Mouse (Mus musculus) liver, embryonic 15.5 days (tissue): ENCODE results near the gene Draxin. TPM values are rescaled to one million over a fixed set of nuclear protein-coding genes. Genes with fewer than 3 reads are reported as not detected.
A peak's percentile ranks its signal among the peaks of the same experiment; 100 is the strongest.
"Not testable (repeated sequence)": the region's sequence is repeated elsewhere in the genome, so short reads cannot be mapped to it uniquely, and the experiment has no call there.

Experiments
- ATAC-seq: fragments of 200-750 bp; cut with Nextera tagmentation; 2 replicates; pipeline ENCODE4 v1.8.0; 2017; ENCODE audit warnings: moderate number of reproducible peaks, mild to moderate bottlenecking, moderate library complexity; ENCODE audit not compliant: insufficient read depth
- H3K27ac ChIP-seq: fragments of 300-500 bp; sonication (generic); replicated peaks from 2 replicates; pipeline ENCODE4 v1.5.1; 2015; ENCODE audit warnings: mild to moderate bottlenecking, inconsistent platforms
- H3K27me3 ChIP-seq: fragments of 300-500 bp; sonication (generic); 2 replicates; pipeline ENCODE4 v1.6.1; 2015; ENCODE audit warnings: mild to moderate bottlenecking, inconsistent platforms
- H3K36me3 ChIP-seq: fragments of 300-500 bp; sonication (generic); replicated peaks from 2 replicates; pipeline ENCODE4 v1.6.1; 2015; ENCODE audit warnings: moderate library complexity, mild to moderate bottlenecking, inconsistent platforms
- H3K4me1 ChIP-seq: fragments of 300-500 bp; sonication (generic); replicated peaks from 2 replicates; pipeline ENCODE4 v1.6.1; 2015; ENCODE audit warnings: inconsistent platforms
- H3K4me2 ChIP-seq: fragments of 300-500 bp; sonication (generic); 2 replicates; pipeline ENCODE4 v1.6.1; 2015; ENCODE audit warnings: moderate library complexity, mild to moderate bottlenecking, inconsistent platforms
- H3K4me3 ChIP-seq: fragments of 300-500 bp; sonication (generic); replicated peaks from 2 replicates; pipeline ENCODE4 v1.5.1; 2015; ENCODE audit warnings: mild to moderate bottlenecking, inconsistent platforms
- H3K9ac ChIP-seq: fragments of 300-500 bp; sonication (generic); 2 replicates; pipeline ENCODE4 v1.6.1; 2015; ENCODE audit warnings: moderate library complexity, mild to moderate bottlenecking, inconsistent platforms
- H3K9me3 ChIP-seq: fragments of 300-500 bp; sonication (generic); replicated peaks from 2 replicates; pipeline ENCODE4 v1.6.1; 2016; ENCODE audit warnings: inconsistent platforms
- WGBS: fragments of 180-500 bp; shearing (Covaris S2); methylation state at CpG from one replicate; pipeline ENCODE4 v1.1.7; 2015; ENCODE audit warnings: mixed read lengths; ENCODE audit not compliant: insufficient replicate concordance; 5-methylcytosine and 5-hydroxymethylcytosine counted together
- polyA plus RNA-seq: library from polyadenylated mRNA; unstranded; fragments of >200 nt; fragmentation: Nextera tagmentation; extraction: Ambion mirVana; gene quantifications from 2 replicates; pipeline ENCODE4 v1.2.1, GENCODE M21; 2015

Gene Draxin
- 0.07 and 0.10 TPM in 2 replicates for polyA plus RNA-seq

GRCm38 (mm10) chr4:148130561-148131413 lies at the start of gene Draxin:
TSS of gene Draxin (minus strand) at chr4:148130698.
- ATAC-seq, result peak; percentile 26; the same call in 1 of the 2 replicates
- Histone ChIP-seq H3K36me3 (no peaks in the 10 kb centered on the region), H3K4me3 (peak within 1 kb of the TSS; percentile 35), H3K9me3 (no peaks in the 10 kb centered on the region), H3K27me3 (peaks cover 91% of the 10 kb centered on the region), H3K9ac (no peak within 1 kb of the TSS), H3K27ac (no peak within 1 kb of the TSS), H3K4me1 (peaks cover 7% of the 10 kb centered on the region; the same call in 1 of the 2 replicates), H3K4me2 (peak within 1 kb of the TSS; percentile 55)
- under 1% methylated on average over 83 of the region's 87 CpGs for WGBS

DNA sequence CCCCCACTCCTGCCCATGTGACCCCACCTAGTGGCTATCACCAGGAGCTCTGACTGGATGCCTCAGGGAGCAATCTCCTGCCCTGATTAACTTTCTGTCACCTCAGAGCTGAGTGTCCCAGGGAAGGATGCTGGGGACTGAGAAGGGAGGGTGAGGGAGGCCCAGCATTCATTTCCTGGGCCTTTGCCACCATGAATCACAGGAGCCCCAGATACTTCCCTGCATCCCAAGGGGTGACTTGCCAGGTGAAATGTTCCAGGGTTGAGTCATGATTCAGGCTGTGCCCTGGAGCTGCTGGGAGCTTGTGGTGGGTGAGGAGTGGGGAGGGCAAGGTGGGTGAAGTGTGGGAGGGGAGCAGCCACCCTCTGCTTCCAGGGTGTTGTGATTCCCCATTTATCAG lies 47.2 kb upstream of the Draxin start:
- Histone ChIP-seq H3K4me3 (no peak overlapping the region), H3K27ac (no peak overlapping the region), H3K4me1 (no peaks in the 10 kb centered on the region), H3K4me2 (no peak overlapping the region), H3K9ac (no peak overlapping the region), H3K36me3 (no peaks in the 10 kb centered on the region), H3K27me3 (peaks cover 82% of the 10 kb centered on the region), H3K9me3 (no peaks in the 10 kb centered on the region)
- ATAC-seq, result no peak

GRCm38 (mm10) chr4:148176603-148177002 lies 46.1 kb upstream of the Draxin start:
- H3K27ac ChIP-seq, H3K36me3 ChIP-seq, H3K4me2 ChIP-seq, H3K9me3 ChIP-seq, H3K4me3 ChIP-seq, H3K4me1 ChIP-seq, H3K9ac ChIP-seq, ATAC-seq: not testable (repeated sequence)
- WGBS, result 14% methylated on average over 6 of the region's 6 CpGs
- peaks cover 83% of the 10 kb centered on the region for H3K27me3 ChIP-seq

DNA sequence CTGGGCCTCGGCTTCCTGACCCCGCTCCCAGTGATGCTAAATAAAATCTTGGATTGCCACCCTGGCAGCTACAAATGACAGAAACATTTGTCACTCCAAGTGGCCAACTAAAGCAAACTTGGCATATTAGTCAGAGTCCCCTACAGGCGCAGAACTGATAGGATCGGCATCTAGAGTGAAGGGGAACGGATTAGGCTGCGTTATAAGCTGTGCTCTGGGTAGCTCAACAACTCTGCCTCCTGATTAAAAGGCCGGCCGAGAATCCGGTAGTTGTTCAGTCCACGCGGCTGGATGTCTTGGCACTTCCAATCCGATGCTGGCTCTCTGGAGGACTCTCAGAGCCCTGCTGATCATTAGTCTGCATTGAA lies 44.0 kb upstream of the Draxin start:
- Histone ChIP-seq H3K9ac (no peak overlapping the region), H3K4me2 (no peak overlapping the region), H3K27me3 (peaks cover 96% of the 10 kb centered on the region), H3K27ac (no peak overlapping the region), H3K36me3 (no peaks in the 10 kb centered on the region), H3K4me1 (no peaks in the 10 kb centered on the region; the same call in 1 of the 2 replicates), H3K9me3 (no peaks in the 10 kb centered on the region), H3K4me3 (no peak overlapping the region)
- 18% methylated on average over 12 of the region's 12 CpGs for WGBS
- no peak for ATAC-seq

- H3K9ac ChIP-seq, result no peak overlapping the region
- no peaks in the 10 kb centered on the region for H3K9me3 ChIP-seq
- peaks cover 95% of the 10 kb centered on the region for H3K27me3 ChIP-seq
- no peak overlapping the region for H3K27ac ChIP-seq
- WGBS, result 3% methylated on average over 30 of the region's 30 CpGs
- no peak for ATAC-seq
- H3K4me2 ChIP-seq, result no peak overlapping the region
- no peaks in the 10 kb centered on the region for H3K36me3 ChIP-seq
- H3K4me3 ChIP-seq, result no peak overlapping the region
- no peaks in the 10 kb centered on the region; the same call in 1 of the 2 replicates for H3K4me1 ChIP-seq
These were observed 43.5 kb upstream of the Draxin start for GRCm38 (mm10) chr4:148173811-148174494.

DNA sequence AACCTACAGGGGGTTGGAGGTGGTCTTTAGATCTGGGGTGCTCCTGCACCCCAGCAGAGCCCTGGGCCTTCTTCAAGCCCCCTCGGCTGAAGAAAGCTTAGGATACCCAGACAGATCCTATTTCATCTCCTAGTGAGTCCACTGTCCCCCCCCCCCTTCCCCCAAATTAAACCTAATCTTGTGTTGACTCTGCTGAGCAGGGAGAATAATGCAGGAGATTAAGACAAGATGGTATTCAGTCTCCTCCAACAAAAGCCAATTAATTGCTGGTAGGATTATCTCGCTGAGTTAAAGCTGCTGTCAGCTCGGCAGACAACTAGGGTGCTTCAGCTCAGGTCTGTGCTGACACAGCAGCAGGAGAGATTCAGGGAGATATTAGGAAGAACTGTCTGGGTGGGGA lies 40.8 kb upstream of the Draxin start:
- 45% methylated on average over 3 of the region's 3 CpGs for WGBS
- Histone ChIP-seq H3K27me3 (peaks cover 95% of the 10 kb centered on the region), H3K27ac (no peak overlapping the region), H3K9me3 (no peaks in the 10 kb centered on the region), H3K4me2 (no peak overlapping the region), H3K9ac (no peak overlapping the region), H3K4me1 (no peaks in the 10 kb centered on the region; the same call in 1 of the 2 replicates), H3K4me3 (no peak overlapping the region), H3K36me3 (no peaks in the 10 kb centered on the region)
- ATAC-seq, result no peak

GRCm38 (mm10) chr4:148170842-148171241 lies 40.3 kb upstream of the Draxin start:
- Histone ChIP-seq H3K27ac (no peak overlapping the region), H3K9me3 (no peaks in the 10 kb centered on the region), H3K4me1 (no peaks in the 10 kb centered on the region; the same call in 1 of the 2 replicates), H3K36me3 (no peaks in the 10 kb centered on the region), H3K4me2 (no peak overlapping the region), H3K4me3 (no peak overlapping the region), H3K9ac (no peak overlapping the region), H3K27me3 (peaks cover 95% of the 10 kb centered on the region)
- no peak for ATAC-seq
- WGBS, result 0% methylated on average over 2 of the region's 2 CpGs

GRCm38 (mm10) chr4:148169586-148169985 lies 39.1 kb upstream of the Draxin start:
- Histone ChIP-seq H3K27me3 (peaks cover 95% of the 10 kb centered on the region), H3K4me1 (no peaks in the 10 kb centered on the region; the same call in 1 of the 2 replicates), H3K9ac (no peak overlapping the region), H3K4me2 (no peak overlapping the region), H3K27ac (no peak overlapping the region), H3K4me3 (no peak overlapping the region), H3K9me3 (no peaks in the 10 kb centered on the region), H3K36me3 (no peaks in the 10 kb centered on the region)
- no peak for ATAC-seq
- 8% methylated on average over 15 of the region's 15 CpGs for WGBS

DNA sequence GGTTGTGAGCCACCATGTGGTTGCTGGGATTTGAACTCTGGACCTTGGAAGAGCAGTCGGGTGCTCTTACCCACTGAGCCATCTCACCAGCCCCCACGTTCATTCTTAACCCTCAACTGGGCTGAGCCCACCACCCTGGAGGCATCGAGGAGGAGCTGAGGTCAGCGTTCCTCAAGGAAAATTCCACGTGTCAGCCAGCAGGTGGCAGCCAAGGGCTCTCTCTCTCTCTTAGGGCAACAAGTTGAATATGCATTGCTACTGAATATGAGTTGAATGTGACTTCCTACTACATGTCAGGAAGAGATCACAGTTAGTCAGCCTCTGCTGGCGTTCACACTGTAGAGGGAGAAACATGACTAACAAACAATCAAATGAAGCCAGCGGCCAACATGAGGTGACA lies 37.8 kb upstream of the Draxin start:
- Histone ChIP-seq H3K4me1 (peaks cover 5% of the 10 kb centered on the region; the same call in 1 of the 2 replicates), H3K9me3 (no peaks in the 10 kb centered on the region), H3K9ac (no peak overlapping the region), H3K36me3 (no peaks in the 10 kb centered on the region), H3K4me3 (no peak overlapping the region), H3K4me2 (no peak overlapping the region), H3K27me3 (peaks cover 95% of the 10 kb centered on the region), H3K27ac (no peak overlapping the region)
- 11% methylated on average over 7 of the region's 7 CpGs for WGBS
- ATAC-seq, result no peak

GRCm38 (mm10) chr4:148166986-148167385 lies 36.5 kb upstream of the Draxin start:
- peaks cover 5% of the 10 kb centered on the region; the same call in 1 of the 2 replicates for H3K4me1 ChIP-seq
- no peak; the same call in 1 of the 2 replicates for ATAC-seq
- peaks cover 95% of the 10 kb centered on the region for H3K27me3 ChIP-seq
- no peak overlapping the region for H3K4me3 ChIP-seq
- 17% methylated on average over 4 of the region's 4 CpGs for WGBS
- H3K9me3 ChIP-seq, result no peaks in the 10 kb centered on the region
- H3K27ac ChIP-seq, result no peak overlapping the region
- H3K4me2 ChIP-seq, result no peak overlapping the region
- no peak overlapping the region for H3K9ac ChIP-seq
- no peaks in the 10 kb centered on the region for H3K36me3 ChIP-seq

- ATAC-seq, result no peak
- no peak overlapping the region for H3K4me3 ChIP-seq
- H3K36me3 ChIP-seq, result no peaks in the 10 kb centered on the region
- no peaks in the 10 kb centered on the region for H3K9me3 ChIP-seq
- H3K4me1 ChIP-seq, result peaks cover 5% of the 10 kb centered on the region; the same call in 1 of the 2 replicates
- WGBS, result 22% methylated on average over 10 of the region's 10 CpGs
- H3K27me3 ChIP-seq, result peaks cover 95% of the 10 kb centered on the region
- no peak overlapping the region for H3K9ac ChIP-seq
- no peak overlapping the region for H3K27ac ChIP-seq
- H3K4me2 ChIP-seq, result no peak overlapping the region
These were observed 35.9 kb upstream of the Draxin start for GRCm38 (mm10) chr4:148166431-148166830.
